ENCODE assay signal across 8 mouse cellular contexts in the genomic region with DNA sequence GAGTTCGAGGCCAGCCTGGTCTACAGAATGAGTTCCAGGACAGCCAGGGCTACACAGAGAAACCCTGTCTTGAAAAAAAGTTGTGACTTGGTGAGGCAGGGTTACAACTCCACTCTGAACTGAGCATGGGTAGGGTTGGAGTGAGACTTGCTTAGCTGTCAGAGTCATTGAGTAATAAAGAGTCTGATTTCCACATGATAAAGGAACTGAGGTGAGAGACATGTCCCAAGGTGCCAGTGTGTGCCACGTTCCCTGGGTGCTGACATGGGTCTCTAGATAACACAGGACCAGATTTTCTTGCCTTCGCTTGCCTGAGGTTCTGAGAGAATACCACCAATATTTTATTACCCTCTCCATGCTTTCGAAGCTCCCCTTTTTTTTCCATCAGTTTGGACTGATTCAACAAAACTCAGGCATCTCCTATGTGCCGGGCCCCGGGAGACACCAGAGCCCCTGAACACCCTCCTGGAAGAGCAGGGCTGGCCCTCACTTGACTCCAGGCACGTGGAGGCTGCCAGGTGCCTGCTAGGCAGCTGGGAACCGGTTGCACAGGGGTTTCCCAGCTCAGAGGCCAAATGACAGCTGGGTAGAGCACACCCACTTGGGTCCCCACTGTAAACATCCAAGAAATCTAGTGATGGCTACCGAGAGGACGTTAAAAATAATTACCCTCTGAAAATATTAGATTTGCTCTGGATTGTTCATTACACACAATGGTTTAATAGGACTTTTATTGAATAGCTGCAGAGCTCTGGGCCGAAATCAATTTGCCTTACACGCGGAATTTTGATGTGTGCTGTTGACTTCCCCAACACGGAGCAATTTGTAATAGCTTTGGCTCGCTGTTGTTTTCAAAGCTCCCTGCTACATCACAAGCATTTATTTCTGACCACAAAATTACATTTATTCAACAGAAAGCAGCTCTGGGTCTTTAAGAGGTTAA.
DNase-seq lines count a peak whose midpoint lies in the region; ATAC-seq and TF ChIP-seq lines count a peak whose summit lies in the region.

No protein-coding gene starts in this region.

- H3K4me1 ChIP-seq in lung, embryonic 14.5 days (ENCODE audit: insufficient read depth), result peaks cover 10% of the 10 kb centered on the region
- peaks cover 10% of the 10 kb centered on the region for H3K4me1 ChIP-seq in intestine, embryonic 14.5 days (replicated peaks; ENCODE audit: control insufficient read depth, insufficient read depth, low read length)
- H3K4me1 ChIP-seq in neural tube, embryonic 13.5 days (replicated peaks), result peaks cover 20% of the 10 kb centered on the region

- intact Hi-C loops in gastrocnemius, adult 2 months (cut with DNase I), result no loop called here

- WGBS in lung, embryonic 14.5 days, result 21% methylated on average over 15 of the region's 15 CpGs
- 40% methylated on average over 15 of the region's 15 CpGs for whole genome bisulfite sequencing in intestine, embryonic 14.5 days
- WGBS in neural tube, embryonic 13.5 days, result 50% methylated on average over 15 of the region's 15 CpGs

- peaks cover 10% of the 10 kb centered on the region; the same call in 1 of the 2 replicates for H3K36me3 ChIP-seq in lung, embryonic 14.5 days (ENCODE audit: insufficient read depth)
- H3K36me3 ChIP-seq in intestine, embryonic 14.5 days (ENCODE audit: control insufficient read depth, insufficient read depth, low read length), result peaks cover 8% of the 10 kb centered on the region; the same call in 1 of the 2 replicates
- H3K36me3 ChIP-seq in neural tube, embryonic 13.5 days, result peaks cover 15% of the 10 kb centered on the region

- H3K4me2 ChIP-seq in lung, embryonic 14.5 days, result peak overlapping the region; percentile 45
- peak overlapping the region; percentile 7 for H3K4me2 ChIP-seq in intestine, embryonic 14.5 days (ENCODE audit: low read length)
- peak overlapping the region; percentile 42 for H3K4me2 ChIP-seq in neural tube, embryonic 13.5 days

- peak overlapping the region; percentile 53 for H3K4me3 ChIP-seq in gastrocnemius, adult 2 months
- peak overlapping the region; percentile 2; the same call in 1 of the 2 replicates for H3K4me3 ChIP-seq in lung, embryonic 14.5 days (ENCODE audit: low read depth, low read length)
- H3K4me3 ChIP-seq in intestine, embryonic 14.5 days (ENCODE audit: low read depth, low read length), result peak overlapping the region; percentile 4; the same call in 1 of the 2 replicates
- no peak overlapping the region for H3K4me3 ChIP-seq in neural tube, embryonic 13.5 days

- peak; percentile 33 for DNase-seq in gastrocnemius, adult 2 months
- no peak for DNase-seq in gastrocnemius, postnatal 4 days (ENCODE audit: low spot score in 2 of 2)
- DNase-seq in lung, embryonic 14.5 days, result peak; percentile 65
- DNase-seq in lung, postnatal 14 days, result no peak
- DNase-seq in intestine, embryonic 14.5 days (ENCODE audit: low spot score), result no peak
- DNase-seq in embryo, embryonic 10 days (ENCODE audit: low spot score), result no peak
- DNase-seq in frontal cortex, postnatal 25 days (ENCODE audit: low spot score in 2 of 2), result no peak

- peak; percentile 62 for ATAC-seq in lung, embryonic 14.5 days (ENCODE audit: insufficient read depth)
- ATAC-seq in intestine, embryonic 14.5 days (replicated peaks; ENCODE audit: low FRiP score, low TSS enrichment, low read depth), result 0 out of 2 replicates have a peak, but pooled peaks have one; percentile 41
- peak; percentile 76 for ATAC-seq in neural tube, embryonic 13.5 days (ENCODE audit: low read depth)

- TF ChIP-seq CTCF in gastrocnemius, adult 2 months (IDR thresholded peaks at IDR 0.05), result no peak
- no peak for TF ChIP-seq CTCF in lung, embryonic 14.5 days (IDR thresholded peaks at IDR 0.05; ENCODE audit: low read depth)

- no peak overlapping the region for H3K9ac ChIP-seq in lung, embryonic 14.5 days
- H3K9ac ChIP-seq in intestine, embryonic 14.5 days (ENCODE audit: low read length), result no peak overlapping the region
- peak overlapping the region; percentile 44; the same call in 1 of the 2 replicates for H3K9ac ChIP-seq in neural tube, embryonic 13.5 days

- no peaks in the 10 kb centered on the region for H3K27me3 ChIP-seq in lung, embryonic 14.5 days (ENCODE audit: insufficient read depth, low read length)
- no peaks in the 10 kb centered on the region for H3K27me3 ChIP-seq in intestine, embryonic 14.5 days (replicated peaks; ENCODE audit: control insufficient read depth, insufficient read depth, low read length)
- H3K27me3 ChIP-seq in neural tube, embryonic 13.5 days, result no peaks in the 10 kb centered on the region

- H3K27ac ChIP-seq in gastrocnemius, adult 2 months, result peak overlapping the region; percentile 61
- H3K27ac ChIP-seq in lung, embryonic 14.5 days (ENCODE audit: low read depth), result peak overlapping the region; percentile 72
- H3K27ac ChIP-seq in intestine, embryonic 14.5 days (ENCODE audit: low read depth), result peak overlapping the region; percentile 51
- H3K27ac ChIP-seq in neural tube, embryonic 13.5 days (replicated peaks), result peak overlapping the region; percentile 77

- H3K9me3 ChIP-seq in lung, embryonic 14.5 days (ENCODE audit: low read depth, low read length), result no peaks in the 10 kb centered on the region; the same call in 1 of the 2 replicates
- peaks cover 4% of the 10 kb centered on the region; the same call in 1 of the 2 replicates for H3K9me3 ChIP-seq in intestine, embryonic 14.5 days (ENCODE audit: control insufficient read depth, low read length)
- H3K9me3 ChIP-seq in neural tube, embryonic 13.5 days, result no peaks in the 10 kb centered on the region

Comparison
In these comparisons a context has a peak if more than half of its experiments do, and no peak if none do; other contexts are left out.
1. DNase-seq: peak in gastrocnemius, adult 2 months (single experiment) and lung, embryonic 14.5 days (single experiment); none in gastrocnemius, postnatal 4 days (0 of 2), lung, postnatal 14 days (single experiment), intestine, embryonic 14.5 days (single experiment), embryo, embryonic 10 days (single experiment) and frontal cortex, postnatal 25 days (0 of 2).
2. Peak in every context shown above with its lines, with median percentiles within 50 percentile points of each other: H3K27ac ChIP-seq, ATAC-seq and H3K4me2 ChIP-seq.